ENCODE assay signal across 8 mouse cellular contexts in the genomic region with DNA sequence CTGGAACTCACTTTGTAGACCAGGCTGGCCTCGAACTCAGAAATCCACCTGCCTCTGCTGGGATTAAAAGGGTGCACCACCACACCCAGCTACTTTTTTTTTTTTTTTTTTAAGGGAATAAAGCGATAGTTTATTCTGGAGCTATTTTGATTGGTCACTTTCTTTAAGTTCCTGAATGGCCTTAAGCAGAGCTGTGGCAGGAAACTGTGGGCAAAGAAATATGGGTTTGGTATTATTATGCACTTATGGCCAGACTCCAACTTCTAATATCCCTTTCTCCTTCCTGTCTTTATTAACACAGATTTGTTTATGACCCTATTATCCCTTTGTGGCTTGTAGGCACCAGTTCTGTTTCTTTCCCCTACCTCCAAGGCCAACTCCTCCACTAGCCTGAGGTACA. TPM values are rescaled to one million over a fixed set of nuclear protein-coding genes. Genes with fewer than 3 reads are reported as not detected.
DNase-seq lines count a peak whose midpoint lies in the region; ATAC-seq and TF ChIP-seq lines count a peak whose summit lies in the region.

No protein-coding gene starts in this region.

- peak overlapping the region; percentile 87 for H3K4me2 ChIP-seq in heart, embryonic 12.5 days
- peak overlapping the region; percentile 70 for H3K4me2 ChIP-seq in limb, embryonic 15.5 days

- 60% methylated on average over 2 of the region's 2 CpGs for WGBS in heart, embryonic 12.5 days
- 56% methylated on average over 2 of the region's 2 CpGs for WGBS in spleen, adult 2 months
- WGBS in limb, embryonic 15.5 days: 37% methylated on average over 2 of the region's 2 CpGs

- H3K9ac ChIP-seq in heart, embryonic 12.5 days: peak overlapping the region; percentile 89; the same call in 1 of the 2 replicates
- H3K9ac ChIP-seq in limb, embryonic 15.5 days: no peak overlapping the region

- no peak for DNase-seq in heart, postnatal 4 days
- no peak for DNase-seq in spleen, adult 2 months (ENCODE audit: low read depth in 1 of 2, low spot score in 2 of 2)
- no peak for DNase-seq in spleen, postnatal 14 days (ENCODE audit: low spot score in 2 of 2)
- DNase-seq in retina, embryonic 14.5 days (ENCODE audit: low spot score): no peak
- no peak for DNase-seq in retina, postnatal 1 day
- no peak for DNase-seq in right cerebral cortex, adult 18-20 months

- no peak for TF ChIP-seq CTCF in spleen, adult 2 months (IDR thresholded peaks at IDR 0.05; ENCODE audit: extremely low read depth, insufficient read depth, insufficient read length, insufficient replicate concordance)

- H3K27ac ChIP-seq in heart, embryonic 12.5 days (ENCODE audit: poor library complexity, severe bottlenecking): peak overlapping the region; percentile 90
- H3K27ac ChIP-seq in spleen, adult 2 months (ENCODE audit: insufficient read depth, low read length): 0 out of 2 replicates have a peak overlapping the region, but pooled peaks have one; percentile 59
- peak overlapping the region; percentile 97 for H3K27ac ChIP-seq in limb, embryonic 15.5 days

- peak overlapping the region; percentile 62 for H3K4me3 ChIP-seq in heart, embryonic 12.5 days
- no peak overlapping the region for H3K4me3 ChIP-seq in spleen, adult 2 months (ENCODE audit: extremely low read depth, insufficient read depth, insufficient read length)
- peak overlapping the region; percentile 65 for H3K4me3 ChIP-seq in limb, embryonic 15.5 days

- peaks cover 34% of the 10 kb centered on the region for H3K36me3 ChIP-seq in heart, embryonic 12.5 days
- H3K36me3 ChIP-seq in spleen, adult 2 months (ENCODE audit: control insufficient read depth, insufficient read depth, low read length): peaks cover 14% of the 10 kb centered on the region
- peaks cover 31% of the 10 kb centered on the region for H3K36me3 ChIP-seq in limb, embryonic 15.5 days

- H3K4me1 ChIP-seq in heart, embryonic 12.5 days (replicated peaks): peaks cover 48% of the 10 kb centered on the region
- peaks cover 9% of the 10 kb centered on the region; the same call in 1 of the 2 replicates for H3K4me1 ChIP-seq in spleen, adult 2 months (ENCODE audit: control insufficient read depth, insufficient read depth, insufficient read length)
- H3K4me1 ChIP-seq in limb, embryonic 15.5 days: peaks cover 61% of the 10 kb centered on the region

- H3K9me3 ChIP-seq in heart, embryonic 12.5 days (replicated peaks): no peaks in the 10 kb centered on the region
- H3K9me3 ChIP-seq in limb, embryonic 15.5 days: no peaks in the 10 kb centered on the region

- H3K27me3 ChIP-seq in heart, embryonic 12.5 days (replicated peaks): no peaks in the 10 kb centered on the region
- no peaks in the 10 kb centered on the region for H3K27me3 ChIP-seq in spleen, adult 2 months (ENCODE audit: control insufficient read depth, insufficient read depth, low read length)
- no peaks in the 10 kb centered on the region for H3K27me3 ChIP-seq in limb, embryonic 15.5 days

- ATAC-seq in heart, embryonic 12.5 days (ENCODE audit: insufficient number of reproducible peaks, low FRiP score): no peak
- no peak for ATAC-seq in limb, embryonic 15.5 days (ENCODE audit: insufficient number of reproducible peaks, low FRiP score, low TSS enrichment, low read depth)

- no peak for TF ChIP-seq POLR2A in spleen, adult 2 months (IDR thresholded peaks at IDR 0.05; ENCODE audit: low read depth, low read length)

RNA-seq across cellular contexts. Expression of gene Shc1, which starts 2.2 kb away (rescaled TPM):
- polyA plus RNA-seq in heart, embryonic 12.5 days (2016; fragmentation: Nextera tagmentation; extraction: Ambion mirVana): 76.2 and 78.1 TPM in 2 replicates
- total RNA-seq in heart, postnatal 4 days (2021): 10 to 100 TPM; 68.8 to 69.2 TPM
- polyA plus RNA-seq in spleen, adult 2 months (2012; rRNA removed): 49.0 and 54.8 TPM in 2 replicates
- 108 and 112 TPM in 2 replicates for polyA plus RNA-seq in limb, embryonic 15.5 days (2015; fragmentation: Nextera tagmentation; extraction: Ambion mirVana)

RNA-seq across cellular contexts. Expression of gene Cks1b, which starts 2.2 kb away (rescaled TPM):
- 355 and 356 TPM in 2 replicates for polyA plus RNA-seq in heart, embryonic 12.5 days (2016; fragmentation: Nextera tagmentation; extraction: Ambion mirVana)
- 10 to 100 TPM; 62.8 to 64.3 TPM for total RNA-seq in heart, postnatal 4 days (2021)
- 20.6 and 21.3 TPM in 2 replicates for polyA plus RNA-seq in spleen, adult 2 months (2012; rRNA removed)
- polyA plus RNA-seq in limb, embryonic 15.5 days (2015; fragmentation: Nextera tagmentation; extraction: Ambion mirVana): 340 and 365 TPM in 2 replicates

RNA-seq across cellular contexts. Expression of gene Flad1, which starts 8.8 kb away (rescaled TPM):
- polyA plus RNA-seq in heart, embryonic 12.5 days (2016; fragmentation: Nextera tagmentation; extraction: Ambion mirVana): 31.7 and 32.5 TPM in 2 replicates
- 10 to 100 TPM; 30.7 to 33.0 TPM for total RNA-seq in heart, postnatal 4 days (2021)
- polyA plus RNA-seq in spleen, adult 2 months (2012; rRNA removed): 39.1 and 43.9 TPM in 2 replicates
- polyA plus RNA-seq in limb, embryonic 15.5 days (2015; fragmentation: Nextera tagmentation; extraction: Ambion mirVana): 27.1 and 31.0 TPM in 2 replicates

RNA-seq across cellular contexts. Expression of gene Pygo2, which starts 9.6 kb away (rescaled TPM):
- polyA plus RNA-seq in heart, embryonic 12.5 days (2016; fragmentation: Nextera tagmentation; extraction: Ambion mirVana): 36.1 and 37.5 TPM in 2 replicates
- total RNA-seq in heart, postnatal 4 days (2021): 10 to 100 TPM; 20.3 to 22.1 TPM
- 58.2 and 111 TPM in 2 replicates for polyA plus RNA-seq in spleen, adult 2 months (2012; rRNA removed)
- 37.1 and 43.7 TPM in 2 replicates for polyA plus RNA-seq in limb, embryonic 15.5 days (2015; fragmentation: Nextera tagmentation; extraction: Ambion mirVana)

RNA-seq across cellular contexts. Expression of gene Pbxip1, which starts 16.1 kb away (rescaled TPM):
- 67.5 and 71.6 TPM in 2 replicates for polyA plus RNA-seq in heart, embryonic 12.5 days (2016; fragmentation: Nextera tagmentation; extraction: Ambion mirVana)
- total RNA-seq in heart, postnatal 4 days (2021): 10 to 100 TPM; 66.0 to 73.8 TPM
- 47.0 and 54.2 TPM in 2 replicates for polyA plus RNA-seq in spleen, adult 2 months (2012; rRNA removed)
- 33.9 and 51.5 TPM in 2 replicates for polyA plus RNA-seq in limb, embryonic 15.5 days (2015; fragmentation: Nextera tagmentation; extraction: Ambion mirVana)

Comparison
In these comparisons a context has a peak if more than half of its experiments do, and no peak if none do; other contexts are left out.
1. RNA of gene Cks1b, which starts 2.2 kb away (polyA plus RNA-seq): 340 to 365 TPM in limb, embryonic 15.5 days and 355 to 356 TPM in heart, embryonic 12.5 days; 20.6 to 21.3 TPM in spleen, adult 2 months; every median in the first group is over 10 times any median in the second.
2. Peak in every context shown above with its lines, with median percentiles within 50 percentile points of each other: H3K27ac ChIP-seq.